Mouse (Mus musculus) neural tube, embryonic 12.5 days (tissue): Measurements from ENCODE around the gene Arg2. TPM values are rescaled to one million over a fixed set of nuclear protein-coding genes. Genes with fewer than 3 reads are reported as not detected.

ENCODE experiments used
- ATAC-seq: fragments of 200-750 bp; cut with Nextera tagmentation; 2 replicates; pipeline ENCODE4 v1.8.0; 2017; ENCODE audit warnings: low read depth, mild to moderate bottlenecking, moderate TSS enrichment, moderate library complexity; ENCODE audit not compliant: low FRiP score
- H3K27ac ChIP-seq: fragments of 300-500 bp; sonication (generic); 2 replicates; pipeline ENCODE4 v1.5.1; 2016
- H3K27me3 ChIP-seq: fragments of 300-500 bp; sonication (generic); replicated peaks from 2 replicates; pipeline ENCODE4 v1.6.1; 2016; ENCODE audit warnings: mild to moderate bottlenecking
- H3K36me3 ChIP-seq: fragments of 300-500 bp; sonication (generic); 2 replicates; pipeline ENCODE4 v1.6.1; 2016; ENCODE audit warnings: mild to moderate bottlenecking
- H3K4me1 ChIP-seq: fragments of 300-500 bp; sonication (generic); 2 replicates; pipeline ENCODE4 v1.6.1; 2016
- H3K4me2 ChIP-seq: fragments of 300-500 bp; sonication (generic); replicated peaks from 2 replicates; pipeline ENCODE4 v1.6.1; 2016; ENCODE audit warnings: mild to moderate bottlenecking
- H3K4me3 ChIP-seq: fragments of 300-500 bp; sonication (generic); 2 replicates; pipeline ENCODE4 v1.5.1; 2016
- H3K9ac ChIP-seq: fragments of 300-500 bp; sonication (generic); 2 replicates; pipeline ENCODE4 v1.6.1; 2016; ENCODE audit warnings: mild to moderate bottlenecking
- H3K9me3 ChIP-seq: fragments of 300-500 bp; sonication (generic); 2 replicates; pipeline ENCODE4 v1.6.1; 2016; ENCODE audit warnings: mild to moderate bottlenecking
- WGBS: fragments of 180-500 bp; shearing (Covaris S2); methylation state at CpG from one replicate; pipeline ENCODE4 v1.1.7; 2016; 5-methylcytosine and 5-hydroxymethylcytosine counted together
- polyA plus RNA-seq: library from polyadenylated mRNA; unstranded; fragments of >200 nt; fragmentation: Nextera tagmentation; extraction: Ambion mirVana; gene quantifications from 2 replicates; pipeline ENCODE4 v1.2.1, GENCODE M21; 2016

Gene Arg2
- polyA plus RNA-seq: 17.1 and 20.2 TPM in 2 replicates

DNA sequence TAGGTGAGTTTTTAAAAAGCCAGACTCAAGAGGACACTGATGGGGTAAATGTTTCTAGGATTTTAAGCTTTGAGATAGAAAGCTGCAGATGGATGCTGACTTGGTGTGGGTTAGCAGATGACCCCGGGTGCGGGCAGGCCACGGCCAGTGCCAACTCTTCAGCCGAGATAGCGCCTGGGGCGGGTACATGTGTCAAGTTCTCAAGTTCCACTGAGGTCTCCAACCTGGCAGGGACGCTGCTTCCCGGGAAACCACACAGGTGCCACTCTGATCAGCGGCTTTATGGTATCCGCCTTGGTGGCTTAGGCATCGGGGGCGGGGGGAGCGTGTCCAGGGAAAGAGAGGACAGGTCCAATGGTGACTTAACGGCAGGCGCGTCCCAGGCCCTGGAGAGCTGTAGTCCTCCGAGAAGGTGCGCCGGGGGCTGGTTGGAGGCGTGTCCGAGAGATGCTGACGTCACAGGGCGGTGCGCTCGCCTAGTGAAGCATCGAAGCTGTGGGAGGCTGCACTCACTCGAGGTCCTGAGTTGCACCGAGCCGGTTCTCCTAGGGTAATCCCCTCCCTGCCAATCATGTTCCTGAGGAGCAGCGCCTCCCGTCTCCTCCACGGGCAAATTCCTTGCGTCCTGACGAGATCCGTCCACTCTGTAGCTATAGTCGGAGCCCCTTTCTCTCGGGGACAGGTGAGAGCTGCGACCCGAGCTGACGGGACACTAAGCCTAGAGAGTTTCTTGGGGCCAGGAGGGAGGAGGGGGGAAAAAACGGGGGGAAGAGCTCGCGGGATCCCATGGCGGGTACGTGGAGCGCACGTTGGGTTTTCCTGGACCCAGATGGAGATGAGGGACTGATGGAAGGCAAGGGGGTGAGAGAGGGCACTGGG lies at the start of gene Arg2:
Arg2 (plus strand) TSS at position 479 of the 879 bp plus-strand sequence.
- peak within 1 kb of the TSS; percentile 53 for H3K9ac ChIP-seq
- peak within 1 kb of the TSS; percentile 74 for H3K4me2 ChIP-seq
- ATAC-seq: peak; percentile 93
- H3K27me3 ChIP-seq: peaks cover 40% of the 10 kb centered on the region
- under 1% methylated on average over 47 of the region's 47 CpGs for WGBS
- peaks cover 9% of the 10 kb centered on the region; the same call in 1 of the 2 replicates for H3K4me1 ChIP-seq
- H3K36me3 ChIP-seq: no peaks in the 10 kb centered on the region
- no peaks in the 10 kb centered on the region for H3K9me3 ChIP-seq
- no peak within 1 kb of the TSS for H3K27ac ChIP-seq
- H3K4me3 ChIP-seq: peak within 1 kb of the TSS; percentile 45

DNA sequence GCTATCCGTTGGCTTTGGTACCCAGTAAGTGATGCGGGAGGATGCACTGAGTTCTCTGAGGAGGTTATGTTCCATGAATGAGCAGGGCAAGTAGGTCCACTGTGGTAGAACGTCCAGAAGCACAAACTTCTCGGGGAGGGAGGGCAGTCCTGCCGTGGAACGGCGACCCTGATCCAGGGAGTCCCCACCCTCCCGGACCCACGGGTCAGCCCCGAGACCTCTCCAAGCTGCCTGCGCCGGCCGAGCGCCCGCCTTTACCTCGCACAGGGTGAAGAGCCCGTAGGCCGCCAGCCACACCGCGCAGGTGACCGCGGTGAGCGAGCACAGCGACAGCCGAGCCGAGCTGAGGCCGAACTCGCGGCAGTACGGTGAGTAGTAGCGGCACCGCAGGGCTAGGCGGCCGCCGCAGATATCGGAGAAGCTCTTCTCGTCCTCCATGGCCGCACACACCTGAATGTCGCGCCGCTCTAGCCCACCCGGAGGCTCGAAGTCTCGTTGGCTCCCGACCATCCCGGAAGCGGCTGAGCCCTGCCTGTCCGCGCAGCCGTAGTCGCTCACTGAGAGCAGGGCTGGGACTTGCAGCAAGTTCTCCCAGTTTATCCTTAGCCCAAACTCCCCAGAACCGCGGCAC lies 41.3 kb upstream of the Arg2 start, which contains the start of gene Pigh:
Pigh (minus strand) TSS at position 470 of the 631 bp plus-strand sequence.
- H3K4me3 ChIP-seq: peak within 1 kb of the TSS; percentile 94
- peak within 1 kb of the TSS; percentile 68 for H3K4me2 ChIP-seq
- H3K27ac ChIP-seq: no peak within 1 kb of the TSS
- H3K27me3 ChIP-seq: no peaks in the 10 kb centered on the region
- H3K9ac ChIP-seq: peak within 1 kb of the TSS; percentile 91
- H3K9me3 ChIP-seq: no peaks in the 10 kb centered on the region
- peaks cover 13% of the 10 kb centered on the region; the same call in 1 of the 2 replicates for H3K36me3 ChIP-seq
- no peaks in the 10 kb centered on the region; the same call in 1 of the 2 replicates for H3K4me1 ChIP-seq
- ATAC-seq: peak; percentile 96
- under 1% methylated on average over 53 of the region's 53 CpGs for WGBS

DNA sequence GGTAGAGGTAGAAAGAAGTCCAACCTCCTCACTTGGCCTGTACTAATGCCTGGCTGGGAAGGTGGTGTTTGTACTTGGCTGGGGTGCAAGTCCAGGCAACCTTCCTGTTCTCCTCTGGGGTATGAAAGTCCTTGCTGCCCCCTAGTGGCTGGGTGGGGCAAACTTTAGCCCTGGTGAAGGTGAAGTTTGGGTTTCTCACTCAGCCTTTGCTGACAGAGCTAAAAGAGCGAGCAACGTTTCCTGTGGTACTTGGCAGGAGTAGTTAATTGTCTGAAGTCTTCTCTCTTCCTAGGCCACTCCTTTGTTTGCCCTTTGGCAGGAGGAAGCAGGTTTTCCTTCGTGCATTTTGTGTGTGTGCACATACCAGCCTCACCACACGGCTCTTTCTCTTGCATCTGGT lies 38.0 kb upstream of the Arg2 start:
- no peak for ATAC-seq
- H3K27me3 ChIP-seq: no peaks in the 10 kb centered on the region
- no peak overlapping the region for H3K4me2 ChIP-seq
- H3K4me1 ChIP-seq: no peaks in the 10 kb centered on the region; the same call in 1 of the 2 replicates
- H3K9me3 ChIP-seq: no peaks in the 10 kb centered on the region
- H3K27ac ChIP-seq: no peak overlapping the region
- WGBS: 55% methylated on average over 4 of the region's 4 CpGs
- no peak overlapping the region for H3K9ac ChIP-seq
- H3K4me3 ChIP-seq: no peak overlapping the region
- no peaks in the 10 kb centered on the region for H3K36me3 ChIP-seq

DNA sequence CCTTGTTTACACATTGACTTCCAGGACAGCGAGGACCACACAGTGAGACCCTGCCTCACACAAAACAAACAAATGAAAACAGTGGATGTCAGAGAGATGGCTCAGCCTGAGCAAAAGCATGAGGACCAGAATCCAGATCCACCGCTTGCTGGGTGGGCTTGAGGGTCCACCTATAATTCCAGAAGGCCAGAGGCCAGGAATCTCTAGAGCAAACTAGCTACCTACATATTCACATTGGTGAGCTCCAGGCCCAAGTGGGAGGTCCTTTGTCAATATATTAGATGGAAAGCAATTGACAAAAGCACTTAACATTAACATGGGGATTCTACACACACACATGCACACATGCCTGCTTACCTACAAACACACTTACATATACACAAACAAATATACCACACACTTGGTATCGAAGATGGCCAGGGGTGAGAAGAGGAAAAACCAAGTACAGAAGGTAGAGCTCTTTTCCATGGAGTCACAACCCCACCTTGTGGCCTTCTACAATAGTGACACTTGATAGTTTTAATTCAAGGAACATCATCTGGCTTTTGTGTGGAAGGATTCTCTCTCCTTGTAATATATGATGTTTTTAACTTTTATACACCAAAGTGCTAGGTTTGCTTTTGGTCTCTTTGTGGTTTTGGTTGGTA lies 33.3 kb upstream of the Arg2 start:
- H3K36me3 ChIP-seq: no peaks in the 10 kb centered on the region
- no peaks in the 10 kb centered on the region for H3K9me3 ChIP-seq
- no peak overlapping the region for H3K4me2 ChIP-seq
- 66% methylated on average over 3 of the region's 3 CpGs for WGBS
- no peak overlapping the region for H3K4me3 ChIP-seq
- no peak overlapping the region for H3K27ac ChIP-seq
- H3K4me1 ChIP-seq: no peaks in the 10 kb centered on the region
- H3K27me3 ChIP-seq: no peaks in the 10 kb centered on the region
- no peak for ATAC-seq
- H3K9ac ChIP-seq: no peak overlapping the region

DNA sequence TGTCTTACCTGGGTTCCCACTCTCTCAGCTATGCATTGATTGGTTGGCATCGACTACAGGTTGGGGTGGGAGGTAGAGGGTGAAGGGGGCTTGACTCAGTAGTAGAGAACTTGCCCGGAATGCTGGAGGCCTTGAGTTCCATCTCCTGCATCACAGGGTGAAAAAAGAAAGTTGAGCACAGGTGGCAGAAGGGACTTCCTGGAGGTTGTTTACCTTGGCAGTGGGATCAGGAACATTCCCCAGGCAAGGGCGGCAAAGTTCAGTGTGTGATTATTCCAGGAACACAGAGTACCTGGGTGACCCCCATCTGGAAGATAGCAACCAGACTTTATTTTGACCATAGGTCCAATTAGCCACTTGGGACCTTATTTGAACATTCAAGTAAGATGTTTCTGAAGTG lies 26.8 kb upstream of the Arg2 start:
- no peak for ATAC-seq
- Histone ChIP-seq H3K27me3 (no peaks in the 10 kb centered on the region), H3K27ac (no peak overlapping the region), H3K36me3 (no peaks in the 10 kb centered on the region), H3K9ac (no peak overlapping the region), H3K4me3 (no peak overlapping the region), H3K4me2 (no peak overlapping the region), H3K4me1 (no peaks in the 10 kb centered on the region), H3K9me3 (no peaks in the 10 kb centered on the region)
- WGBS: 88% methylated on average over 3 of the region's 3 CpGs

DNA sequence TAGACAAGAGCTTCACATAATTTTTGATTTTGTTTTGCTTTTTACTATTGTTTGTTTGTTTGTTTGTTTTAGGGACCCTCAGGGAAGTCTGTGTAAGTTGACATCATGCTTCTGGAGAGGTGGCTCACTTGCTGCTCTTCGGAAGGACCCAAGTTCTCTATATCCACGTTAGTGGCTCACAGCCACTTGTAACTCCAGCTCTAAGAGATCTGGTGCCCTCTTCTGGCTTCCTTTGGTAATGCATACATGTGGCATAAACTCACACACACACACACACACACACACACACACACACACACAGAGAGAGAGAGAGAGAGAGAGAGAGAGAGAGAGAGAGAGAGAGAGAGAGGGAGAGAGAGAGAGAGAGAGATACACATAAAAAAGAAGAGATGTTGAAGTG lies 26.0 kb upstream of the Arg2 start:
- ATAC-seq: no peak
- 73% methylated on average over 2 of the region's 2 CpGs for WGBS

DNA sequence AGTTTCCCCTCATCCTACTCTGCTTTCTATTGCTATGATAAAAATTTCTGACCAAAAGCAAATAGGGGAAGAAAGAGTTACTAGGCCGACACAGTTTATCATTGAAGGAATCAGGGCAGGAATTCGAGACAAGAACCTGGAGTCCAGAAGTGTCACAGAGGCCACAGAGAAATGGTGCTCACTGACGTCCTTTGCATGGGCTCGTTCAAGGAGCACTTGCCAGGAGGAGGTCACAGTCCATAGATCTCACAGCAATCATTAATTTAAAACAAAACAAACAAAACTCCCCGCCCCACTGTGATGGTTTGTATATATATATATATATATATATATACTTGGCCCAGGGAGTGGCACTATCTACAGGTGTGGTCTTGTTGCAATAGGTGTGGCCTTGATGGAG lies 25.3 kb upstream of the Arg2 start:
- H3K27ac ChIP-seq: no peak overlapping the region
- H3K4me3 ChIP-seq: no peak overlapping the region
- WGBS: 83% methylated on average over 5 of the region's 5 CpGs
- ATAC-seq: no peak
- H3K9me3 ChIP-seq: no peaks in the 10 kb centered on the region
- H3K36me3 ChIP-seq: no peaks in the 10 kb centered on the region
- no peaks in the 10 kb centered on the region for H3K4me1 ChIP-seq
- H3K9ac ChIP-seq: no peak overlapping the region
- no peak overlapping the region for H3K4me2 ChIP-seq
- no peaks in the 10 kb centered on the region for H3K27me3 ChIP-seq

More for the DNA sequence above, 26.0 kb upstream of the Arg2 start:
- H3K4me1 ChIP-seq: no peaks in the 10 kb centered on the region
- no peak overlapping the region for H3K9ac ChIP-seq
- H3K27me3 ChIP-seq: no peaks in the 10 kb centered on the region
- no peaks in the 10 kb centered on the region for H3K36me3 ChIP-seq
- H3K4me3 ChIP-seq: no peak overlapping the region
- H3K27ac ChIP-seq: no peak overlapping the region
- no peak overlapping the region for H3K4me2 ChIP-seq
- H3K9me3 ChIP-seq: no peaks in the 10 kb centered on the region

DNA sequence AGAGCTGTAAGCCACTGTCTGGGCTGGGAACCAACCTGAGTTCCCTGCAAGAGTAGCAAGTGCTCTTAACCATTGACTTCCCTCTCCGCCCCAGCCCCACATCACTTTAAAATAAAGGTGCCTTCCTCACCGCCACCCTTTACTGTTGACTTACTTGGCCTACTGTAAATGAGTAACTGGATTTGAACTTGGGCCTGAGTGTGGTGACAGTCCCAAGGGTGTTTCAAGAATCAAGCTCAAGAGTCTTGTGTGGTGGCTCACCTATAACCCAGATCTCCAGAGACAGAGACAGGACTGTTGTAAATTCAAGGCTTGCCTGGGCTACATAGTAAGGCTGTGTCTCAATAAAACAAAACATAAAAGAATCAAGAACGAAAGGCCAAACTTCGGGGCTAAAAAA lies 11.6 kb upstream of the Arg2 start:
- H3K9me3 ChIP-seq: no peaks in the 10 kb centered on the region
- no peak overlapping the region for H3K9ac ChIP-seq
- no peak for ATAC-seq
- no peak overlapping the region for H3K4me3 ChIP-seq
- no peaks in the 10 kb centered on the region for H3K4me1 ChIP-seq
- 85% methylated on average over 4 of the region's 4 CpGs for WGBS
- no peak overlapping the region for H3K4me2 ChIP-seq
- no peaks in the 10 kb centered on the region for H3K36me3 ChIP-seq
- no peak overlapping the region for H3K27ac ChIP-seq
- no peaks in the 10 kb centered on the region for H3K27me3 ChIP-seq

DNA sequence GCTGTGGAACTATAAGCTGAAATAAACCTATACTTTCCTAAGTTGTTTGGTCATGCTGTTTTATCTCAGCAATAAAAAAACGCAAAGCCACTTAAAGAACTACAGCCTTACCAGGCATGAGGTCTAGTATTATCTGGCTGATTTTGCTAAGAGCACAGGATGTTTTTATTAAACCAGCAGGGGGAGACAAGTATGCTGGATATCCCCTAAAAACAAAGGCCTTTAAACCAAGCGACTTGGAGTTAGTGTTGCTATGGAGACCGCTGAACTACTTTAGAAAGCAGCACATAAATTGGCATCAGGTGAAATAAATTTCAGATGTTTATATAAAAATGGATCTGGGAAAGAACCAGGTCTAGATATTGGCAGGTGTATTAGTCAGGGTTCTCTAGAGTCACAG lies 7.8 kb upstream of the Arg2 start:
- H3K4me1 ChIP-seq: no peaks in the 10 kb centered on the region
- no peak overlapping the region for H3K4me3 ChIP-seq
- H3K4me2 ChIP-seq: no peak overlapping the region
- H3K36me3 ChIP-seq: no peaks in the 10 kb centered on the region
- no peak for ATAC-seq
- WGBS: 36% methylated on average over 3 of the region's 3 CpGs
- no peak overlapping the region for H3K27ac ChIP-seq
- H3K9me3 ChIP-seq: no peaks in the 10 kb centered on the region
- no peaks in the 10 kb centered on the region for H3K27me3 ChIP-seq
- no peak overlapping the region for H3K9ac ChIP-seq

DNA sequence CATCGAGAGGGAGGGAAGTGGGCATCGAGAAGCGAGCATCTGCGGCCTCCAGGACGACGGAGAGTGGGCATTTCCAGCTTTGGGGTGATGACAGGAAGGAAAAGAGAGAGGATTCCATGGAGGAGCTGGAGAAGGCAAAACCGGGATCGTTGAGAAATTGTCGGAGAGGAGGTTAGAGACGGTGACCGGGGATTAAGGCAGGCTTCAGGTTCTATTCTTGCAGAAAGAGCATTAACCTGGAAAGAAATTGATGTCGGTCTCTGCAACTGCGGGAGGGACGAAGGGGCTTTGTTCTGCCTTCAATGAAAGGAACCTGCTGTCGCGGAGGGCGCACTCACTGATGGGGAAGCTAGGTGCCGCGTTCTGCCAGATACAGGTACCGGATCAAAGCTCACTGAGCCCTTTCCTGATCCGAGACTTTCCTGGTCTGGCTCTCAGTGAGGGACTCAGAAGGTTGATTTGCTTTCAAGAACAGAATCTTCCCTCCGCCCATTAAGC lies 650 bp downstream of the Arg2 start:
- H3K36me3 ChIP-seq: no peaks in the 10 kb centered on the region
- H3K27ac ChIP-seq: no peak overlapping the region
- H3K9me3 ChIP-seq: no peaks in the 10 kb centered on the region
- WGBS: under 1% methylated on average over 22 of the region's 22 CpGs
- H3K4me3 ChIP-seq: peak overlapping the region; percentile 45
- H3K27me3 ChIP-seq: peaks cover 40% of the 10 kb centered on the region
- ATAC-seq: peak; percentile 48; the same call in 1 of the 2 replicates
- peaks cover 9% of the 10 kb centered on the region; the same call in 1 of the 2 replicates for H3K4me1 ChIP-seq
- H3K9ac ChIP-seq: peak overlapping the region; percentile 53
- peak overlapping the region; percentile 74 for H3K4me2 ChIP-seq

DNA sequence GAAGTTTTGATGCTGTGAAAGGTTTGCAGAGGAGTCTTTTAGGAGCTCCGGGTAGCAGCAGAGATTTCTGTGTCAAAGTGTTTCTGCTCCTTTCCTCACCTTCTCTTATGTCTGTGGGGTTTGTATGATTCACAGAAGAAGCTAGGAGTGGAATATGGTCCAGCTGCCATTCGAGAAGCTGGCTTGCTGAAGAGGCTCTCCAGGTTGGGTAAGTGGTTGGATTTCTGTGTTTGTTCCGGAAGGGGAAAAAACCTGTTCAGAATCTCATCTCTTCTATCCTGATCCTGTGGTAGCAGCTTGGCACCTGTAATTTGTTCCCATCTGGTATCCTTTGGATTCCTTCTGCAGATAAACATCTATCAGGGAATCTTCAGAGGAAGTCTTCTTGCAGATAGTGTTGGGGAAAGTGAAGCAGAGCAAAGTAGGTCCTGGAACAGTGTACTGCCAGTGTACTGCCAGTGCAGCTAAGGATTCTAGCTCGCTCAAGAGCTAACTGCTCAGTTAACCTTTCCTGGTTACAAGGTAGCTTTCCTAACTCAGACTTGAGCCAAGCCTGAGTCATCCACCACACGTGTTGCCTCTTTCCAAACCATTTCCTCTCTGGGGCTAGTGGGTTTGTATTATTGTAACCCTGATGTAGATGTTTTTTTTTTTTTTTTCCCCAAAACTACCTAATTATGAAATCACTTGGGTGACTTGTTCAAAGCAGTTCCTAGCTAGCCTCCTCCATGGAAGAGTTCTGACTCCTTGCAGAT lies 1.3 kb downstream of the Arg2 start:
- peak overlapping the region; percentile 45 for H3K4me3 ChIP-seq
- H3K27me3 ChIP-seq: peaks cover 40% of the 10 kb centered on the region
- H3K4me2 ChIP-seq: peak overlapping the region; percentile 74
- peaks cover 9% of the 10 kb centered on the region; the same call in 1 of the 2 replicates for H3K4me1 ChIP-seq
- H3K9me3 ChIP-seq: no peaks in the 10 kb centered on the region
- H3K9ac ChIP-seq: peak overlapping the region; percentile 53; the same call in 1 of the 2 replicates
- ATAC-seq: no peak
- H3K27ac ChIP-seq: no peak overlapping the region
- 32% methylated on average over 5 of the region's 5 CpGs for WGBS
- no peaks in the 10 kb centered on the region for H3K36me3 ChIP-seq
